Comparison of ENCODE assay signal across 9 mouse cellular contexts in the genomic region with DNA sequence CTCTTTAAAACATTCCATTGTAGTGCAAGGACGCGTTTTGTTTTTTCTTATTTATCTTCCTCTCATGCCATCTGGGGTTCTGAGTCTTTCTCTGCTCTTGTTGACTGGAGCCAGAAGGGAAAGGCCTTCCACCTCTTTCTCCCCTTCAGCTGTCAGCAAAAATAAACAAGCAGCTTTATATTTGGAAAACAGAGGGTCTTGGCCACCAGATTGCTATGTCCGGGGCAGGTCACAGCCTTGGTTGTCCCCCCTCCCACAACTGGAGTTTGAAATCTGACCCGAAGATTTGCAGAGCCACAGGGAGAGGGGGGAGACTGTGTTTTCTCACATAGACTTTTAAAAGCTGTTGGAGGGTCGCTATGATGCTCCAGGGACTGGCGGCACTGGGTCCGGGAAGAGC.
DNase-seq lines count a peak whose midpoint lies in the region; ATAC-seq and TF ChIP-seq lines count a peak whose summit lies in the region.
"Had no signal": no experiment of that assay in that cellular context is flagged by ENCODE, and none has a peak within 500 bp of the region (broad histone marks: within the 10 kb centered on the region; RNA-seq: fewer than 3 reads in every experiment).

No protein-coding gene starts in this region.

- H3K9me3 ChIP-seq in lung, embryonic 14.5 days (ENCODE audit: low read depth, low read length), result no peaks in the 10 kb centered on the region
- no peaks in the 10 kb centered on the region for H3K9me3 ChIP-seq in forebrain, embryonic 16.5 days (ENCODE audit: control insufficient read depth, low read length)
- no peaks in the 10 kb centered on the region for H3K9me3 ChIP-seq in limb, embryonic 13.5 days
- H3K9me3 ChIP-seq in stomach, embryonic 15.5 days, result no peaks in the 10 kb centered on the region

- no peaks in the 10 kb centered on the region for H3K27me3 ChIP-seq in lung, embryonic 14.5 days (ENCODE audit: insufficient read depth, low read length)
- H3K27me3 ChIP-seq in forebrain, embryonic 16.5 days (replicated peaks; ENCODE audit: control insufficient read depth, insufficient read depth, low read length), result no peaks in the 10 kb centered on the region
- no peaks in the 10 kb centered on the region for H3K27me3 ChIP-seq in limb, embryonic 13.5 days
- no peaks in the 10 kb centered on the region for H3K27me3 ChIP-seq in stomach, embryonic 15.5 days (replicated peaks)

- H3K9ac ChIP-seq in lung, embryonic 14.5 days, result no peak overlapping the region
- H3K9ac ChIP-seq in forebrain, embryonic 16.5 days (replicated peaks; ENCODE audit: low read depth, low read length), result peak overlapping the region; percentile 33; the same call in 1 of the 2 replicates
- H3K9ac ChIP-seq in limb, embryonic 13.5 days, result peak overlapping the region; percentile 50; the same call in 1 of the 2 replicates
- H3K9ac ChIP-seq in stomach, embryonic 15.5 days, result no peak overlapping the region

- peak; percentile 53 for DNase-seq in lung, embryonic 14.5 days
- DNase-seq in lung, postnatal 10 days, result no peak
- DNase-seq in frontal cortex, adult 2 months (ENCODE audit: extremely low spot score in 1 of 2, low spot score in 1 of 2), result no peak
- no peak for DNase-seq in layer of hippocampus, adult 9-11 months
- DNase-seq: right cerebral cortex, postnatal 25 days; thymus, postnatal 36 days had no signal

- no peak for TF ChIP-seq CTCF in lung, embryonic 14.5 days (IDR thresholded peaks at IDR 0.05; ENCODE audit: low read depth)

- H3K4me3 ChIP-seq in lung, embryonic 14.5 days (ENCODE audit: low read depth, low read length), result no peak overlapping the region
- no peak overlapping the region for H3K4me3 ChIP-seq in forebrain, embryonic 16.5 days (replicated peaks; ENCODE audit: low read length)
- no peak overlapping the region for H3K4me3 ChIP-seq in limb, embryonic 13.5 days
- H3K4me3 ChIP-seq in stomach, embryonic 15.5 days (replicated peaks), result no peak overlapping the region

- peak overlapping the region; percentile 51 for H3K27ac ChIP-seq in lung, embryonic 14.5 days (ENCODE audit: low read depth)
- peak overlapping the region; percentile 56 for H3K27ac ChIP-seq in forebrain, embryonic 16.5 days (ENCODE audit: low read length)
- H3K27ac ChIP-seq in limb, embryonic 13.5 days, result peak overlapping the region; percentile 61
- peak overlapping the region; percentile 54; the same call in 1 of the 2 replicates for H3K27ac ChIP-seq in stomach, embryonic 15.5 days

- H3K4me2 ChIP-seq in lung, embryonic 14.5 days, result no peak overlapping the region
- peak overlapping the region; percentile 28 for H3K4me2 ChIP-seq in forebrain, embryonic 16.5 days (ENCODE audit: low read length)
- H3K4me2 ChIP-seq in limb, embryonic 13.5 days (replicated peaks), result peak overlapping the region; percentile 47
- H3K4me2 ChIP-seq in stomach, embryonic 15.5 days, result 0 out of 2 replicates have a peak overlapping the region, but pooled peaks have one; percentile 26

- H3K36me3 ChIP-seq in lung, embryonic 14.5 days (ENCODE audit: insufficient read depth), result peaks cover 6% of the 10 kb centered on the region; the same call in 1 of the 2 replicates
- no peaks in the 10 kb centered on the region for H3K36me3 ChIP-seq in forebrain, embryonic 16.5 days (ENCODE audit: control insufficient read depth, insufficient read depth)
- peaks cover 41% of the 10 kb centered on the region for H3K36me3 ChIP-seq in limb, embryonic 13.5 days
- H3K36me3 ChIP-seq in stomach, embryonic 15.5 days, result no peaks in the 10 kb centered on the region; the same call in 1 of the 2 replicates

- no peak; the same call in 1 of the 2 replicates for ATAC-seq in lung, embryonic 14.5 days (ENCODE audit: insufficient read depth)
- ATAC-seq in forebrain, embryonic 16.5 days, result no peak
- no peak for ATAC-seq in limb, embryonic 13.5 days (ENCODE audit: low FRiP score, low read depth)
- no peak for ATAC-seq in stomach, embryonic 15.5 days (ENCODE audit: insufficient read depth, low FRiP score, low read depth)

- 10% methylated on average over 7 of the region's 7 CpGs for WGBS in lung, embryonic 14.5 days
- WGBS in forebrain, embryonic 16.5 days, result 8% methylated on average over 7 of the region's 7 CpGs
- WGBS in limb, embryonic 13.5 days, result 6% methylated on average over 7 of the region's 7 CpGs
- 18% methylated on average over 7 of the region's 7 CpGs for WGBS in stomach, embryonic 15.5 days

- peaks cover 37% of the 10 kb centered on the region for H3K4me1 ChIP-seq in lung, embryonic 14.5 days (ENCODE audit: insufficient read depth)
- H3K4me1 ChIP-seq in forebrain, embryonic 16.5 days (replicated peaks; ENCODE audit: control insufficient read depth, insufficient read depth, low read length), result peaks cover 48% of the 10 kb centered on the region
- peaks cover 86% of the 10 kb centered on the region for H3K4me1 ChIP-seq in limb, embryonic 13.5 days
- peaks cover 43% of the 10 kb centered on the region for H3K4me1 ChIP-seq in stomach, embryonic 15.5 days

Comparison
In these comparisons a context has a peak if more than half of its experiments do, and no peak if none do; other contexts are left out.
1. H3K9ac ChIP-seq: peak in forebrain, embryonic 16.5 days (single experiment) and limb, embryonic 13.5 days (single experiment); none in lung, embryonic 14.5 days (single experiment) and stomach, embryonic 15.5 days (single experiment).
2. Peak in every context shown above with its lines, with median percentiles within 50 percentile points of each other: H3K27ac ChIP-seq.